Mouse (Mus musculus) embryonic facial prominence, embryonic 11.5 days (tissue): Measurements from ENCODE around the gene Uqcr11. TPM values are rescaled to one million over a fixed set of nuclear protein-coding genes. Genes with fewer than 3 reads are reported as not detected.

Source experiments
- ATAC-seq: fragments of 200-750 bp; cut with Nextera tagmentation; replicated peaks from 2 replicates; pipeline ENCODE4 v1.8.0; 2017; ENCODE audit warnings: low read depth; ENCODE audit not compliant: insufficient number of reproducible peaks, low FRiP score, low TSS enrichment
- DNase-seq: peaks from one replicate; pipeline ENCODE4 v3.0.0-alpha.2; 2015; ENCODE audit warnings: low spot score
- H3K27ac ChIP-seq: fragments of 300-500 bp; sonication (generic); replicated peaks from 2 replicates; pipeline ENCODE4 v1.5.1; 2014; ENCODE audit warnings: mild to moderate bottlenecking, low read depth, low read length, control low read depth
- H3K27me3 ChIP-seq: fragments of 300-500 bp; sonication (generic); 2 replicates; pipeline ENCODE4 v1.6.1; 2014; ENCODE audit warnings: mild to moderate bottlenecking, low read length, moderate library complexity, mixed read lengths; ENCODE audit not compliant: control insufficient read depth, insufficient read depth
- H3K36me3 ChIP-seq: fragments of 300-500 bp; sonication (generic); replicated peaks from 2 replicates; pipeline ENCODE4 v1.6.1; 2014; ENCODE audit warnings: low read depth, mild to moderate bottlenecking, low read length, moderate library complexity, mixed read lengths; ENCODE audit not compliant: control insufficient read depth, insufficient read depth
- H3K4me1 ChIP-seq: fragments of 300-500 bp; sonication (generic); 2 replicates; pipeline ENCODE4 v1.6.1; 2014; ENCODE audit warnings: low read length, mixed read lengths; ENCODE audit not compliant: control insufficient read depth, insufficient read depth
- H3K4me2 ChIP-seq: fragments of 300-500 bp; sonication (generic); 2 replicates; pipeline ENCODE4 v1.6.1; 2014; ENCODE audit warnings: low read depth, mild to moderate bottlenecking, control low read depth, low read length, moderate library complexity
- H3K4me3 ChIP-seq: fragments of 300-500 bp; sonication (generic); 2 replicates; pipeline ENCODE4 v1.5.1; 2014; ENCODE audit warnings: low read depth, low read length, control low read depth
- H3K9ac ChIP-seq: fragments of 300-500 bp; sonication (generic); replicated peaks from 2 replicates; pipeline ENCODE4 v1.6.1; 2014; ENCODE audit warnings: mild to moderate bottlenecking, control low read depth, low read length
- H3K9me3 ChIP-seq: fragments of 300-500 bp; sonication (generic); replicated peaks from 2 replicates; pipeline ENCODE4 v1.6.1; 2016; ENCODE audit warnings: mild to moderate bottlenecking, low read length, inconsistent platforms, mixed read lengths; ENCODE audit not compliant: control insufficient read depth
- WGBS: fragments of 180-500 bp; shearing (Covaris S2); extraction: QIAGEN DNeasy Blood & Tissue Kit; methylation state at CpG from one replicate; pipeline ENCODE4 v1.1.7; 2014; 5-methylcytosine and 5-hydroxymethylcytosine counted together
- polyA plus RNA-seq: library from polyadenylated mRNA; unstranded; fragments of >200 nt; fragmentation: Nextera tagmentation; extraction: Ambion mirVana; gene quantifications from 2 replicates; pipeline ENCODE4 v1.2.1, GENCODE M21; 2014

Gene Uqcr11
- polyA plus RNA-seq, 1 experiment from 2014 or later: 377 TPM

- no peaks in the 10 kb centered on the region for H3K9me3 ChIP-seq
- ATAC-seq: peak; percentile 65
- peaks cover 18% of the 10 kb centered on the region for H3K4me1 ChIP-seq
- H3K27ac ChIP-seq: peak overlapping the region; percentile 78
- H3K27me3 ChIP-seq: no peaks in the 10 kb centered on the region
- peak overlapping the region; percentile 97 for H3K9ac ChIP-seq
- under 1% methylated on average over 34 of the region's 34 CpGs for WGBS
- H3K4me3 ChIP-seq: peak overlapping the region; percentile 99
- H3K4me2 ChIP-seq: peak overlapping the region; percentile 93
- peaks cover 18% of the 10 kb centered on the region for H3K36me3 ChIP-seq
- DNase-seq: peak; percentile 82
These were observed 20.6 kb downstream of the Uqcr11 start for GRCm38 (mm10) chr10:80385811-80386734.

DNA sequence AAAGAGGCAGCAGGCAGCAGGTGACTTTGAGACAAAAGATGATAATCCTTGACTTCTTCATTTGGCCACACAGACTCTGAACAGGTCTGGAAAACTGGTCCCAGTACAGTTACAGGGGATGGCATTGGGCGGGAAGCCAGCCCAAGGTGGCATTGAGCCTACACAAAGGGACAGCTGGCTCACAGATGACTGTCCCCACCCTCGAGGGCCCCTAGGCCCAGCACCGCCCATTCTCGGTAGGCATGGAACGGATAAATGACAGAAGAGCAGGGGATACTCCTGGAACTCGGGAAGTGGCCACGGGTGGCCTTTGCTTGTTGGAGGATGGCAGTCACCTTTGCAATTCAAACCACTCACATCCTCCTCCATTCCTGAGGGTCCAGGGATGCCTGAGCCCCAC, 21.3 kb downstream of the Uqcr11 start:
- Histone ChIP-seq H3K27ac (peak overlapping the region; percentile 78; the same call in 1 of the 2 replicates), H3K4me2 (peak overlapping the region; percentile 93), H3K9ac (peak overlapping the region; percentile 97), H3K27me3 (no peaks in the 10 kb centered on the region), H3K36me3 (peaks cover 21% of the 10 kb centered on the region), H3K9me3 (no peaks in the 10 kb centered on the region), H3K4me3 (peak overlapping the region; percentile 99), H3K4me1 (peaks cover 18% of the 10 kb centered on the region)
- DNase-seq (no peak), ATAC-seq (no peak)
- WGBS: 18% methylated on average over 7 of the region's 7 CpGs

DNA sequence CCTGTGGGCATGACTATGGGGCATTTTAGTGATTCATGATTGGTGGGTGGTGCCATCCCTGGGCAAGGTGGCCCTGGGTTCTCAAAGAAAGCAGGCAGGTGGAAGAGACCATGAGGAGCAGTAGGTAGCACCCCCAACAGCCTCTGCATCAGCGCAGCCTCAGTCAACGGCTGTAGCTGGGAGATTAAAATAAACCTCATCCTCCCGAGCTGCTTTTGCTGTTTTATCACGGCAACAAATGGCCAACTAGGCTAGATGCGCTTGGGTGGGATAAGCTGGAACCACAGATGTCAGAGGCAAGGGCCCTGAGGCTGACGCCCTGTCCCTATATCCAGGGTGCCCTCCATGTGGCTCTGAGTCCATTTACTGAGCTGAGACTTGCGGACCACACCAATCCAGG, 21.9 kb downstream of the Uqcr11 start:
- no peak overlapping the region for H3K27ac ChIP-seq
- H3K36me3 ChIP-seq: peaks cover 22% of the 10 kb centered on the region
- 84% methylated on average over 7 of the region's 7 CpGs for WGBS
- ATAC-seq (no peak), DNase-seq (no peak)
- H3K4me2 ChIP-seq: peak overlapping the region; percentile 93
- H3K4me3 ChIP-seq: peak overlapping the region; percentile 99
- no peaks in the 10 kb centered on the region for H3K27me3 ChIP-seq
- H3K9ac ChIP-seq: peak overlapping the region; percentile 97
- peaks cover 18% of the 10 kb centered on the region for H3K4me1 ChIP-seq
- no peaks in the 10 kb centered on the region for H3K9me3 ChIP-seq

DNA sequence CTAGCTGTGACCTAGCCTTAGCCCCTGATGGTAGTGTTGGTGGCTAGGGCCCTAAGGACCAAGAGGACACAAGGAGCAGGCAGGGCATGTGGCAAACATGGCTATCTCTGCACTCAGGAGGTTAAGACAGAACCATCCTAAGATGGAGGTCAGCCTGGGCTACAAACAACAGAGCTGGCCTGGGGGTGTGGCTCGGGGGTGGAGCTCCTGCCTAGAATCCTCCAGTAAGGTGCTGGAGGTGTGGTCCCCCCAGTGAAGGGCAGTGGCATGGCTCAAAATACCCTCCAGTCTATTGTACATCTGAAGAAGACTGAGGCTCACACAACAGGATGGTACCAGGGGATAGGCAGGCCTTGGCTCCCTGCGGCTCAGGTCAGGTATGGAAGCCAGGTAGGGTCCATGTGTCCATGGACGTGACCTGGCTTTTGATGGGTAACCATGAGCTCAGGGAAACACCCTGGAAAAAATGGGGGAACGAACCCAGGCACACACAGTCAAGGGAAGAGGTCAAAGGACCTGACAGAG, 22.5 kb downstream of the Uqcr11 start:
- WGBS: 91% methylated on average over 4 of the region's 4 CpGs
- H3K9me3 ChIP-seq: no peaks in the 10 kb centered on the region
- ATAC-seq: no peak
- peak overlapping the region; percentile 99 for H3K4me3 ChIP-seq
- 0 out of 2 replicates have a peak overlapping the region, but pooled peaks have one; percentile 13 for H3K9ac ChIP-seq
- H3K4me1 ChIP-seq: peaks cover 18% of the 10 kb centered on the region
- H3K4me2 ChIP-seq: peak overlapping the region; percentile 93
- DNase-seq: no peak
- H3K36me3 ChIP-seq: peaks cover 22% of the 10 kb centered on the region
- H3K27me3 ChIP-seq: no peaks in the 10 kb centered on the region
- no peak overlapping the region for H3K27ac ChIP-seq

DNA sequence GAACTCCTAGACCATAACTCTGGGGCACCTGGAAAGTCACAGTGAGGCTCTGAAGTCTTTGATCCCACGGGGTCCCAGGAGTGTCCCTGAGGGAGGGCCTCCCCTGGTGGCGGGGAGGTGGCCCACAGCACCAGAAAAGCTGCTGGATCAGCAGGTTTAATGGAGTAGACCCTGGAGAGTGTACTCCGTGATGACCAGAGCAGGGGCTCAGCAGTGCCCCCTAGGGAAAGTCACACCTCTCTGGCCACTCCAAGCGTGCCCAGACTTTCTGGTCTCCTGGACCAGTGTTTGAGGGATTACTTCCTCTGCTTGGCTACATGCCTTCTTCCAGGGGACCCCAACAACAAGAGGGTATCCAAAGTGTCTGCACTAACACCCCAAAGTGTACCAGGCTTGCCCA, 23.2 kb downstream of the Uqcr11 start:
- H3K9me3 ChIP-seq: no peaks in the 10 kb centered on the region
- H3K4me3 ChIP-seq: no peak overlapping the region
- H3K27me3 ChIP-seq: no peaks in the 10 kb centered on the region
- ATAC-seq (no peak), DNase-seq (no peak)
- peaks cover 15% of the 10 kb centered on the region for H3K4me1 ChIP-seq
- H3K36me3 ChIP-seq: peaks cover 22% of the 10 kb centered on the region
- H3K27ac ChIP-seq: no peak overlapping the region
- peak overlapping the region; percentile 4; the same call in 1 of the 2 replicates for H3K4me2 ChIP-seq
- 73% methylated on average over 4 of the region's 4 CpGs for WGBS
- H3K9ac ChIP-seq: no peak overlapping the region

DNA sequence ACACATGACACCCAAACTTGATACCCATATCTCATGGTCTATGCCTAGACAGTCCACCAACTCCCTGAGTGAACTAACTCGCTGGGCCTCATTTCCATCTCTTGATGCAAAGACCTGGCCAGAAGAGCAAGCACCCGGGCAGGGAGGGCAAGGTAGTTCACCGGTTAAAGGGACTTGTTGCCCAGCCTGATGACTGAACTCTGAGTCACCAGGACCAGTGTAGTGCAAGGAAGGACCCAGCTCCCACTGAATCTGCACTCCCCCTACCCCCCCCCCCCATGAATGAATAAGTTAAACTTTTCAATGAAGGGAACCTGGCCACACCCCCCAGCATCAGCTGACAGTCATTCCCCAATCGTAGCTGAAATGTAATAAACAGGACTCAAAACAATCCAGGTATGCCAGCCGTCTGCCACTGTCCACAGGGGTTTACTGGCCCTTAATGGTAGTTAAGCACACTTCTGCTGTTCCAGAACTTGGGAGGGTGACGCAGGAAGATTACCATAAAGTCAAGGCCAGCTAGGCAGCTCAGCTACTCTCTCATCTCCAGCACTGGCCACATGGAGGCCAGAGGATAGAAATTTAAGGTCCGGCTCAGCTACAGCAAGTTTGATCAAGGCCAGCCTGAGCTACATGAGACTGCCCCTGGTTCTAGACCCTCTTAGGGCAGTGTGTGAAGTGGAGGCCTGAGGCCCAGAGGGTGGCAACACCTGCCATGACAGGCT, 23.8 kb downstream of the Uqcr11 start:
- ATAC-seq (no peak), DNase-seq (no peak)
- Histone ChIP-seq H3K27ac (no peak overlapping the region), H3K9ac (no peak overlapping the region), H3K36me3 (peaks cover 22% of the 10 kb centered on the region), H3K4me2 (no peak overlapping the region), H3K9me3 (no peaks in the 10 kb centered on the region), H3K4me1 (peaks cover 11% of the 10 kb centered on the region; the same call in 1 of the 2 replicates), H3K4me3 (no peak overlapping the region), H3K27me3 (no peaks in the 10 kb centered on the region)
- 89% methylated on average over 7 of the region's 7 CpGs for WGBS

GRCm38 (mm10) chr10:80377716-80378115, 28.9 kb downstream of the Uqcr11 start:
- WGBS: 51% methylated on average over 10 of the region's 10 CpGs
- Histone ChIP-seq H3K27me3 (no peaks in the 10 kb centered on the region), H3K4me2 (no peak overlapping the region), H3K9me3 (no peaks in the 10 kb centered on the region), H3K4me3 (no peak overlapping the region), H3K36me3 (peaks cover 14% of the 10 kb centered on the region), H3K9ac (no peak overlapping the region), H3K27ac (no peak overlapping the region), H3K4me1 (no peaks in the 10 kb centered on the region)
- ATAC-seq (no peak), DNase-seq (no peak)
